In genomic region chr17:87468616-87469015, GRCm38 (mm10) we compare ENCODE assay signal across 18 mouse cellular contexts. TPM values are rescaled to one million over a fixed set of nuclear protein-coding genes. Genes with fewer than 3 reads are reported as not detected.
"Had no signal": no experiment of that assay in that cellular context is flagged by ENCODE, and none has a peak within 500 bp of the region (broad histone marks: within the 10 kb centered on the region; RNA-seq: fewer than 3 reads in every experiment).

No protein-coding gene starts in this region.

- H3K4me3 ChIP-seq: left cerebral cortex, adult 2 months; limb, embryonic 12.5 days; liver, embryonic 15.5 days; lung, embryonic 15.5 days; myocyte; neural tube, embryonic 13.5 days; stomach, embryonic 15.5 days had no signal

- H3K4me2 ChIP-seq: limb, embryonic 12.5 days; liver, embryonic 15.5 days; lung, embryonic 15.5 days; neural tube, embryonic 13.5 days; stomach, embryonic 15.5 days had no signal

- H3K9me3 ChIP-seq: limb, embryonic 12.5 days; liver, embryonic 15.5 days; lung, embryonic 15.5 days; neural tube, embryonic 13.5 days; stomach, embryonic 15.5 days had no signal

- ATAC-seq: intestine, postnatal 0 days had no signal

- H3K27me3 ChIP-seq: lung, embryonic 15.5 days; neural tube, embryonic 13.5 days; stomach, embryonic 15.5 days had no signal

- H3K9ac ChIP-seq: limb, embryonic 12.5 days; liver, embryonic 15.5 days; lung, embryonic 15.5 days; neural tube, embryonic 13.5 days; stomach, embryonic 15.5 days had no signal

- H3K36me3 ChIP-seq: limb, embryonic 12.5 days; liver, embryonic 15.5 days; lung, embryonic 15.5 days; neural tube, embryonic 13.5 days; stomach, embryonic 15.5 days had no signal

- H3K27ac ChIP-seq: left cerebral cortex, adult 2 months; limb, embryonic 12.5 days; liver, embryonic 15.5 days; lung, embryonic 15.5 days; macrophage; neural tube, embryonic 13.5 days; stomach, embryonic 15.5 days had no signal

- DNase-seq: kidney, adult 8-10 months; kidney, postnatal 25 days; liver; lung, postnatal 14 days; midbrain, embryonic 14.5 days; right cerebral cortex, postnatal 14 days; thymus, postnatal 4 days had no signal

RNA-seq across cellular contexts. Expression of gene Stpg4, which starts 41.1 kb away (rescaled TPM):
- total RNA-seq: layer of hippocampus, postnatal 14 days; left cerebral cortex, adult 2 months; megakaryocyte-erythroid progenitor cell, adult 5-6 weeks had no signal
- polyA plus RNA-seq: intestine, postnatal 0 days; limb, embryonic 12.5 days; liver, embryonic 15.5 days; lung, embryonic 15.5 days; macrophage; midbrain, embryonic 14.5 days; myocyte; stomach, embryonic 15.5 days had no signal
